Mouse (Mus musculus) forelimb bud, embryonic 11.5 days (tissue): ENCODE measurements around the gene Rbfox1.

Experiments used
- DNase-seq: peaks from one replicate; pipeline ENCODE4 v3.0.0-alpha.2; 2012; ENCODE audit warnings: low read depth, low spot score

The Rbfox1 gene

GRCm38 (mm10) chr16:6907550-6907949 is 1022.4 kb downstream of the Rbfox1 start:
- DNase-seq: no peak

- no peak for DNase-seq
Measured at GRCm38 (mm10) chr16:6914531-6914930, 1029.4 kb downstream of the Rbfox1 start.

DNA sequence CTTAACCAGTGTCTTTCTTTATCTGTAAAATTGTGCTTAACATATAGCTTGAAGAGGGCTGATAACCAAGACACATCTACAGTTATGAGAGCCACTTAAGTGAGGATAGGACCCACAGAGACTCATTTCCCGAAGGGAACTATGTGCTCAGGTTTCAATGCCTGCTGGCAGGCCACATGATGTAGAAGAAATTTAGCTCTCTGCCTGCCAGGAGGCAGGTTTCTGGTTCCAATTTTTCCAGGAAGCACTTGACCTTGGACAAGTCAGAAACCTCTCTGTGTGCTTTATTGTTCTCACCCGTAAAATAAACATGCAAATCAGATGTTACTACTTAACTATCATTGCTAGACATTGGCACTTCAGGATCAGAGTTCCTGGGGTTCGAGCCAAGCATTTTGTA is 1033.5 kb downstream of the Rbfox1 start:
- peak; percentile 64 for DNase-seq

DNA sequence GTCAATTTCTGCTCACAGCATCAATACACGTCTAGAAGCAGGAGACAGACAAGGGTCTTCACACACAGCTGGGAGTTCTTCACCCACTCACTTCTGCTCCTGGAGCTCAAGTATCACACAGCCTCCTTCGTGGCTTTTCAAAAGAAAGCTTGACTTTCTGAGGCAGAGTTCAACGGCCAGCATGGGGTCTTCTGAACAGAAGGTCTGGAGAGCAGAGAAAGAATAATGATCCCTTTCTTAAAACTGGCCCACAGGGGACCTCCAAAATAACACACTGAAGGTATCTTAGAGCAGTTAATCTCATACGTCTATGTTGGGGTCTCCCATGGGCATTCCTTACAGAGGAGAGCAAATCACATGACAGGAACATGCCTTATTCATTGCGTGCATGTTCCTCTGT is 1034.5 kb downstream of the Rbfox1 start:
- peak; percentile 24 for DNase-seq

- no peak for DNase-seq
Measured at GRCm38 (mm10) chr16:6927661-6928060, 1042.5 kb downstream of the Rbfox1 start.

- DNase-seq: no peak
Measured at GRCm38 (mm10) chr16:6930795-6931194, 1045.6 kb downstream of the Rbfox1 start.

- no peak for DNase-seq
Measured at GRCm38 (mm10) chr16:6946151-6946550, 1061.0 kb downstream of the Rbfox1 start.

GRCm38 (mm10) chr16:6949666-6950065 is 1064.5 kb downstream of the Rbfox1 start:
- no peak for DNase-seq

DNA sequence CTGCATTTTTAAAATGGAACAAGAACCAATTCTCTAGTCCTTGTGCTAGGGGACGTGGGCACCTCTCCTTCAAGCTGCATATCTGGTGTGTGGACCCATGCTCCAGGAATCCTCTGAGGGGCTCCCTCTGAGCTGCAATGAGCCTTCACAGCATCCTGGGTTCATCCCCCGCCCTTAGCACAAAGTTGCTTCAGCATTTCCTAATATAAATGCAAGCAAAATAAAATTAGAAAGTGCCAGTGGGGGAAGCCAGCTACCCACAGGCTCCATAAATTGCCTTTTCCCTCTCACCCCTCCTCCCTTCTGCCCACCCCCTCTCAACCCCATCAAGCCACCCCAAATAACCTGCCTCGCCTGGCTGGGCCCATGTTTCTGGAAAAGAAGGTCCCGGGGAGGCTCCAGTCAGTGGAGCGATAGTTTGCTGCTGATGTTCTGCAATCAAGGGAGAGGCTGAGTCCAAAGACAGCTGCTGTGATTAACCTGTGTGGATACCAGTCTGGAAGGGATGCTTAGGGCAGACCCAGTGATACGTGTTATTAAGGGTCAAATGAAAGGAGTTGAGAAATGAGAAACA is 1070.0 kb downstream of the Rbfox1 start:
- no peak for DNase-seq

DNA sequence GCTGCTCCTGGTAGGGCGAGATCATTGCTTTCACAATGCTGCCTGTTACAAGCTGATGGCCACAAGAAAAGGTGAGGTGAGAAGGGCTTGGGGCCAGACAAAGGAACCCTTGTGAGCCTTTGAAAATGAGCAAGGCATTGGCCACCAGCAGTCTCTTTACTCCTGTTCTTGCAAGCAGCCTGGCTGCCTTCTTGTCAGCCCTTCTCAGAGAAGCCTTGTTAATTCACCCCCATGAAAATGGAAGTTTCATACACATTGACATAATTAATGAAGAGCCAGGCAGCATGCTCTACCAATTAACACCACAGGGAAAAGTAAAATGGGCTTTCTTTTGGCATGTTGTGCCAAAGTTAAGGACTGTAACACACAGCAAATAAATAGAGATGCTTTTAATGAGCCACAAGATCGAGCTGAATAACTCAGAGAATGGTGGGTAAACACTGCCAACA is 1076.8 kb downstream of the Rbfox1 start:
- DNase-seq: peak; percentile 48

- DNase-seq: no peak
Measured at GRCm38 (mm10) chr16:6962508-6962907, 1077.4 kb downstream of the Rbfox1 start.

DNA sequence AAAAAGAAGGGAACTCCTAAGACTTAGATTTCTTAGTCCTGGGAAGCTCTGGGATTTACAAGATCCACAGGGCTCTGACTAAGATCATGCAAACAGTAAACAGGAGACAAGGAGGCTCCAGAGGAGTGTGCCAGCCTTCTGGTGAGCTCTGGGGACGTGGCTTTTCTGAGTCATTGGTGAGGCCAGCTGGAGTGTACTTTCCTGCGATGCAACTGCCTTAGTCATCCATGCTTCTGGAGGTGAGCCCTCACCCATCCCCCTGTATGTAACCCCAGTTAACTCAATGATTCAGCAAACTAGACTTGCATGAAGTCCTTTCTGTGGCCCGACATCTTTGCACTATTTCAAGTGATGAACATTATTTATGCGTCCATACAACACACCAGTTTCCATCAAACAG is 1078.4 kb downstream of the Rbfox1 start:
- no peak for DNase-seq

GRCm38 (mm10) chr16:6964720-6965583 is 1079.8 kb downstream of the Rbfox1 start:
- DNase-seq: no peak

- DNase-seq: no peak
Measured at GRCm38 (mm10) chr16:6969986-6970385, 1084.8 kb downstream of the Rbfox1 start.

DNA sequence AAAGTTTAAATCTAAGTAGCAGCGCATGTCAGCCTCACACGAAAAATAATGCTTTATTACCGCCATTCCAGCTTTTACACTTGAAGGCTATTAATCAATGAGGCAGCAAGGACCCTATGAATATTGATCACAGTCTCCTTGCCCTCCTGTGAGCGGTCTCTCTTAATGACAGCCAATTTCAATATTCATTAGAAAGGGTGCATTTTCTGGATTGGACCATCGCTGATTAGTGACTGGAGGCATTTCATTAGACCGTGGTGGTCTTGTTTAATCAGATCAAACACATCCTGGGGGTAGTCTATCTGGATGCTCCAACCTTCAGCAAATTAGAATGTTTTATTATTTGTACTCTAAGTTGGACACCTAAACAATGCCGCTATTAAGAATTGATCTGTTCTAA is 1091.2 kb downstream of the Rbfox1 start:
- DNase-seq: no peak

DNA sequence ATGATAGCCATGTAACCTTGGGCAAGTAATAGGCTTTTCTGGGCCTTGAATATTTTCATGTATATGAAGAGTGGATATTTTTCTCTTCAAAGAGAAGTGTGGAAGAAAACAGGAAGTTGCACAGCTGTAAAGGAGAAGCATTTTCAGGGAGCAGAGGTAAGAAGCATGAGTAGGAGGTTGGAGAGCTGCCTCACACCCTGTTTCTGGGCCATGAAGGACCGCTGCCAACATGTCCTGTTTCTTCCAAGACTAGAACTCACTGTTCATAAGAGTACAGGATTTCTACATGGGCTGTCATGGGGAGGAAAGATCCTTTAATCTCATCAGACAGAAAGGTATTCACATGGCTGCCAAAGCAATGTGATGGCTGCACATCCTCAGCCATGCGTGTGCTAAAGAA is 1098.8 kb downstream of the Rbfox1 start:
- no peak for DNase-seq

DNA sequence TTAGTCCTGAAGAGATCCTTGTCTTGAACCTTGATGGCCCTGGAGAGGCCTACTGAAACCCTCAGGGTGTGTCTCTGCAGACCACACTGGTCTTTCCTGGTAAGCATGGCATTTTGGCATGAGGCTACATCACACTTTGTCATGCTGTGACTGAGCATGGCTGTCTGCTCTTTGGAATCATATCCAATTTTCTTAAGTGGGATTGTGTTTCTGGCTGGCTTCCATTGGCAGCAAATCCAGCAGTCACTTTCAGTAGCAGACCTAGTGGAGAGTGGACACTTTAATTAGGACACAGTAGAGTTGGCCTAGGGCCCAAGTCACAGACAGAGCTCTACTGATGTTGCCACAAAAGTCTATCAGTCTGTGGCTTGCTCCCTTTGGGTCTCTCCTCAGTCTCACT is 1100.9 kb downstream of the Rbfox1 start:
- DNase-seq: no peak

DNA sequence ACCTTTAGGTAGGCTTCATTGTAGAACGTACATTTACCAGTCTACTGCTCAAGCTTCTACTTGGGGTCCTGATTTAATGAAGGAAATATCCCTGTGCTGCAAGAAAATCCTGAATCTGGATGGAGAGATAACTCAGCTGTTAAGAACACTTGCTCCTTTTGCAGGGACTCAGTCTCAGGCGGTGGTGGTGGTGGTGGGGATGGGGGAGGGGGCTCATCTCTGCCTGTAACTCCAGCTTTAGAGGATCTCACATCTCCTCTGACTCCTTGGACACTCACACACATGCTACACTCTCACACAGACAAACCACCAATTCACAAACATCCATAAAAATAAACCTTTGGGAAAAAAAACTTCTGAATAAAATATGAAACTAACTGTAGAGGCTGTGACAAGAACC is 1101.3 kb downstream of the Rbfox1 start:
- DNase-seq: no peak

- no peak for DNase-seq
Measured at GRCm38 (mm10) chr16:6992251-6992650, 1107.1 kb downstream of the Rbfox1 start.

- no peak for DNase-seq
Measured at GRCm38 (mm10) chr16:6993180-6993579, 1108.0 kb downstream of the Rbfox1 start.

- no peak for DNase-seq
Measured at GRCm38 (mm10) chr16:6997109-6997508, 1112.0 kb downstream of the Rbfox1 start.

GRCm38 (mm10) chr16:6997834-6998233 is 1112.7 kb downstream of the Rbfox1 start:
- no peak for DNase-seq

DNA sequence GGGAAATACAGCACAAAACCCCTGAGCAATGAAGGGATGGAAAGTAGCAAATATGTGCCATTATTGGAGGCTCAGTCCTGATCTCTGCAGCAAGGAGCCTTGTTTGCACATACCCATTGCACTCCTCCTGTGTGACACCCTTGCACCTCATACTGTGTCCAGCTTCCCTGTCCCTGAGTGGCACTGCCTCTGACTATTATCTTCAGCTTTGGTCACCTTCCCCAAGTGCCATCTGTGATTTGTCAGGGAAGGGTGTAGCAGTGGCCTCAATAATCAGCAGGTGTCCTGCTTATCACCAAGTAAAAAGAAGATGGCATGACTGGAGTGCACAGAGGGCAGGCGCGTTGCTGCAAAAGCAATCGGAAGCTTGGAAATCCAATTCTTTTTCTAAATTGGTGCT is 1119.4 kb downstream of the Rbfox1 start:
- no peak for DNase-seq
